Comparison of ENCODE assay signal across 10 mouse cellular contexts in the genomic region with DNA sequence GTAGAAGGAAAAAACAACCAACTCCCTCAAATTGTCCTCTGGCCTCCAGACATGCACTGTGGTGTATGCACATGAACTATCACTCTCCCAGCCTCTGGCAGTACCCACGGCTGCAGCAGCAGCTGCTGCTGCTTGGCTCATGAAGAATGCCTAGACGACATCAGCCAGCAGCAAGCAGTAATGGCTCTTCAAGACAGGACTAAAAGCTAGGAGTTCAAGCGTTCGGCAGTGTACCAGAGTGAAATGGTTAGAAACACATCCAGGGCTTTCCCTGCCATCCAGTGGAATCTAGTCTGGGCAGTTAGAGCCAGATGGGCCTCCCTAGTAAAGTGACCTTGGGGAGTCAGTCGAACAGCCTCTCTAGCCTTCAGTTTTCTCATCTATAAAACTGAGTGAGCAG.
DNase-seq lines count a peak whose midpoint lies in the region; ATAC-seq and TF ChIP-seq lines count a peak whose summit lies in the region.
"Had no signal": no experiment of that assay in that cellular context is flagged by ENCODE, and none has a peak within 500 bp of the region (broad histone marks: within the 10 kb centered on the region; RNA-seq: fewer than 3 reads in every experiment).

No protein-coding gene starts in this region.

- TF ChIP-seq CTCF in ES-Bruce4 (IDR thresholded peaks at IDR 0.05; ENCODE audit: low read depth, low read length) = no peak

- peak overlapping the region; percentile 27 for H3K4me3 ChIP-seq in heart, embryonic 10.5 days
- no peak overlapping the region for H3K4me3 ChIP-seq in ES-Bruce4 (ENCODE audit: low read depth, low read length)
- H3K4me3 ChIP-seq in limb, embryonic 11.5 days (ENCODE audit: low read depth, low read length) = no peak overlapping the region
- H3K4me3 ChIP-seq: neural tube, embryonic 12.5 days had no signal

- 35% methylated on average over 5 of the region's 5 CpGs for WGBS in heart, embryonic 10.5 days
- WGBS in limb, embryonic 11.5 days = 31% methylated on average over 5 of the region's 5 CpGs

- no peaks in the 10 kb centered on the region for H3K27me3 ChIP-seq in heart, embryonic 10.5 days (ENCODE audit: insufficient read depth, poor library complexity, severe bottlenecking)
- no peaks in the 10 kb centered on the region for H3K27me3 ChIP-seq in ES-Bruce4 (ENCODE audit: control insufficient read depth, insufficient read depth, low read length, poor library complexity, severe bottlenecking)
- H3K27me3 ChIP-seq in limb, embryonic 11.5 days (ENCODE audit: control insufficient read depth, insufficient read depth, low read length) = no peaks in the 10 kb centered on the region
- H3K27me3 ChIP-seq: neural tube, embryonic 12.5 days had no signal

- H3K9me3 ChIP-seq in heart, embryonic 10.5 days = no peaks in the 10 kb centered on the region
- H3K9me3 ChIP-seq in ES-Bruce4 (replicated peaks; ENCODE audit: control insufficient read depth, insufficient read depth, low read length, poor library complexity, severe bottlenecking) = no peaks in the 10 kb centered on the region
- H3K9me3 ChIP-seq in limb, embryonic 11.5 days (ENCODE audit: control insufficient read depth, low read length) = no peaks in the 10 kb centered on the region
- H3K9me3 ChIP-seq: neural tube, embryonic 12.5 days had no signal

- no peak; the same call in 1 of the 2 replicates for ATAC-seq in limb, embryonic 11.5 days (ENCODE audit: insufficient number of reproducible peaks, low FRiP score, low TSS enrichment, low read depth)

- DNase-seq in heart, embryonic 10.5 days (ENCODE audit: low spot score) = no peak
- DNase-seq in heart, postnatal 4 days = no peak
- DNase-seq in gastrocnemius, postnatal 14 days = peak; percentile 39
- no peak for DNase-seq in limb, embryonic 11.5 days (ENCODE audit: low spot score)
- no peak for DNase-seq in cerebellum, adult 11-12 months
- no peak for DNase-seq in spleen, postnatal 4 days (ENCODE audit: low spot score in 2 of 2)
- DNase-seq in right cerebral cortex, postnatal 36 days (ENCODE audit: low spot score in 2 of 2) = no peak
- DNase-seq: cerebellum, adult 9-10 months had no signal

- H3K36me3 ChIP-seq in heart, embryonic 10.5 days = no peaks in the 10 kb centered on the region
- H3K36me3 ChIP-seq in ES-Bruce4 (ENCODE audit: control insufficient read depth, insufficient read depth, low read length, poor library complexity, severe bottlenecking) = no peaks in the 10 kb centered on the region
- H3K36me3 ChIP-seq in limb, embryonic 11.5 days (ENCODE audit: control insufficient read depth, insufficient read depth, low read length) = no peaks in the 10 kb centered on the region
- H3K36me3 ChIP-seq: neural tube, embryonic 12.5 days had no signal

- TF ChIP-seq POLR2A in ES-Bruce4 (IDR thresholded peaks at IDR 0.05; ENCODE audit: insufficient read depth, low read length) = no peak

- peaks cover 96% of the 10 kb centered on the region for H3K4me1 ChIP-seq in heart, embryonic 10.5 days
- H3K4me1 ChIP-seq in ES-Bruce4 (ENCODE audit: control insufficient read depth, insufficient read depth, low read length) = peaks cover 16% of the 10 kb centered on the region
- H3K4me1 ChIP-seq in limb, embryonic 11.5 days (ENCODE audit: control insufficient read depth, insufficient read depth, low read length) = peaks cover 44% of the 10 kb centered on the region

- H3K4me2 ChIP-seq in limb, embryonic 11.5 days (ENCODE audit: low read depth, severe bottlenecking) = peak overlapping the region; percentile 0
- H3K4me2 ChIP-seq: neural tube, embryonic 12.5 days had no signal

- H3K27ac ChIP-seq in heart, embryonic 10.5 days = peak overlapping the region; percentile 91
- peak overlapping the region; percentile 8 for H3K27ac ChIP-seq in ES-Bruce4 (ENCODE audit: insufficient read depth, low read length)
- H3K27ac ChIP-seq in limb, embryonic 11.5 days (replicated peaks; ENCODE audit: low read depth, low read length) = 0 out of 2 replicates have a peak overlapping the region, but pooled peaks have one; percentile 55
- H3K27ac ChIP-seq: neural tube, embryonic 12.5 days had no signal

- no peak for TF ChIP-seq EP300 in ES-Bruce4 (IDR thresholded peaks at IDR 0.05; ENCODE audit: insufficient read depth, low read depth, low read length)

- H3K9ac ChIP-seq in ES-Bruce4 (ENCODE audit: low read depth, poor library complexity, severe bottlenecking) = no peak overlapping the region
- no peak overlapping the region for H3K9ac ChIP-seq in limb, embryonic 11.5 days (ENCODE audit: low read length)
- H3K9ac ChIP-seq: neural tube, embryonic 12.5 days had no signal

- intact Hi-C loops in gastrocnemius, postnatal 14 days (cut with DNase I; ENCODE audit: low total_unique reads) = no loop called here

Comparison
In these comparisons a context has a peak if more than half of its experiments do, and no peak if none do; other contexts are left out.
1. H3K27ac ChIP-seq: peak in every context shown above with its lines; median percentile 91 in heart, embryonic 10.5 days; 55 in limb, embryonic 11.5 days; 8 in ES-Bruce4.